Mouse (Mus musculus) olfactory bulb, adult 2 months (tissue): ENCODE measurements at regions not wholly inside any gene's neighbourhood (a gene's known extent, or its start where the extent isn't known, plus 50 kb on each side); places are given as distances from the start of the nearest gene placed in this dataset.

Experiments
- H3K27ac ChIP-seq: fragments of 200-500 bp; 2 replicates; pipeline ENCODE4 v1.5.1; 2012; ENCODE audit warnings: low read depth, low read length; ENCODE audit not compliant: insufficient read depth
- H3K4me1 ChIP-seq: fragments of 200-500 bp; 2 replicates; pipeline ENCODE4 v1.6.1; 2012; ENCODE audit warnings: low read length; ENCODE audit not compliant: control insufficient read depth, insufficient read depth
- H3K4me3 ChIP-seq: fragments of 200-500 bp; 2 replicates; pipeline ENCODE4 v1.5.1; 2012; ENCODE audit warnings: mild to moderate bottlenecking, low read depth, low read length, moderate library complexity; ENCODE audit not compliant: insufficient read depth
- CTCF ChIP-seq: fragments of 200-500 bp; IDR thresholded peaks from 2 replicates; pipeline ENCODE4 v1.5.1; 2012; ENCODE audit warnings: low read depth, mild to moderate bottlenecking, low read length, moderate library complexity; ENCODE audit not compliant: insufficient read depth
- POLR2A ChIP-seq: fragments of 200-500 bp; IDR thresholded peaks from 2 replicates; pipeline ENCODE4 v1.6.1; 2012; ENCODE audit warnings: mild to moderate bottlenecking, low read depth, low read length, moderate library complexity; ENCODE audit not compliant: insufficient read depth
- WGBS: fragments of 180-500 bp; shearing (Covaris S2); methylation state at CpG from one replicate; pipeline ENCODE4 v1.1.7; 2018; 5-methylcytosine and 5-hydroxymethylcytosine counted together

DNA sequence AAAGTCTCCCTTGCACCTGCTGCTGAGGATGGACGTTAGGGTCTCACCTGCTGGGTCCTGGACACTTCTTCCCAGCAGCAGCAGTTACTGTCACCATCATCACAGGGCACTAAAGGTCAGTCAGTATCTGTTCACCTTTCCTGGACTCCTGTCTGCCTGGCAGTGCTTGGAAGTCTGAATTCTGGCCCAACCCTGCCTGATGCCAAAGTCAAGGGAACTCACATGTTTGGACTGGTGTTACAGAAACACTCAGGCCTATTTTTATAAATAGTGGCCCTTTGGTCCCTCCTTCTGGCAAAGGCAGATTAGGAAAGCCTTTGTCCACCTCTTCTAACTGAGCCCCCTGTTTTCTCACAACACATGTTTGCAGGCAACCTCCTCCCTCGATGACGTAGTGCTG lies 126.2 kb upstream of the Adamts16 start:
- H3K4me1 ChIP-seq, result no peaks in the 10 kb centered on the region
- WGBS, result 61% methylated on average over 3 of the region's 3 CpGs
- no peak overlapping the region for H3K4me3 ChIP-seq
- no peak overlapping the region for H3K27ac ChIP-seq
- TF ChIP-seq CTCF (no peak), POLR2A (no peak)

GRCm38 (mm10) chr13:70963384-70963783 lies 121.8 kb upstream of the Adamts16 start:
- Histone ChIP-seq H3K4me3 (no peak overlapping the region), H3K4me1 (no peaks in the 10 kb centered on the region), H3K27ac (no peak overlapping the region)
- TF ChIP-seq CTCF, result no peak
- TF ChIP-seq POLR2A, result no peak
- 64% methylated on average over 2 of the region's 2 CpGs for WGBS

DNA sequence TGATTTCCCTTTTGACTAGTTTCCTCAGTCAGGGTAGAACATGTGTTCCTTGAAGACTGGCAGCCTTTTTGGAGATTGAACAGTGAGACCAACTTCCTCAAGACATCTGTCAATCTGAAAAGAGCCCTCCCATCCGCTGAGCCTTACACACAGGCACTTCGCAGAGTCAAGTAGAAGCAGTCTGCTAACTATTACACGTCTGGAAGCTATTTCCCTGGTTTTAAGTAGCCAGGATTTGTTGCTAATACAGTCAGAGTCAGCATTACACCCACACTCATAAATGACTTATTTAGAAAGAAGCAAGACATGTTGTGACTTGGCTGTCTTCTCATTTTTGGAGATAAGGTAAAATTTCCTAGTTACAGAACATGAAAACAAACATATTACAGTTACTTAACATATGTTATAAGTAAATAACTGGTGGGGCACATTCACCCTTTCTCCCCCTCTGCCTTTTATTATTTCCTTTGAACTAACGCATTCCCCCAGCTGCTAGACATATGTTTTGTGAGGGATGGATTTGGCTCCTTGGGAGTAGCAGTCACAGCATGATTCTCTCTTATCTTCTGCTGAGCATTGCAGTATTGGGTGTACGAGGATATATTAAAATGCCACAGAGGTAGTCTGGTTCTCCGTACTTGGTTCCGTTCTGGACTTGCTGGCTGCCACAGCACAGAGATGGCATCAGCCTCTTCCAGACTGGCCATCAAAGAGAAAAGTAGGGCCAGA lies 92.9 kb upstream of the Adamts16 start:
- 56% methylated on average over 7 of the region's 7 CpGs for WGBS
- H3K4me3 ChIP-seq, result no peak overlapping the region
- no peak overlapping the region for H3K27ac ChIP-seq
- no peak for TF ChIP-seq CTCF
- no peak for TF ChIP-seq POLR2A
- H3K4me1 ChIP-seq, result no peaks in the 10 kb centered on the region

DNA sequence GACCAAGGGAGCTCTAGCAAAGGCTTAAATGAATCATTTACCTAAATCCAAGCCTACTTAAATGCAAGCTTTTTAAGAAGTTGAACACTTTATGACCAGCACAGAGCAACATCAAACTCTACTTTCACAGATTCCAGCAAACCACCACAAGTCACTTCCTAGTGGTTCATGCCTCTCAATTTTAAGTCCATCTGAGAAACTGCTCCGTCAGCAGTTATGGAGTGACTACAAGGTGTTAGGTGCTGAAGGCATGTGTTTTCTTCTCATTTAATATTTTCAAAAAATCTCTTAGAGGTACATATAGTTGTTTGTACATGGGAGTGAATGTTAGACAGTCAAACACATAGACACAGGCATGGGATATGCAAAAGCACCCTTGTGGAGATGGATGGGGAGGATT lies 72.2 kb upstream of the Adamts16 start:
- Histone ChIP-seq H3K4me1 (no peaks in the 10 kb centered on the region), H3K27ac (no peak overlapping the region), H3K4me3 (no peak overlapping the region)
- TF ChIP-seq POLR2A, result no peak
- no peak for TF ChIP-seq CTCF
- WGBS, result 96% methylated on average over 1 of the region's 1 CpGs

DNA sequence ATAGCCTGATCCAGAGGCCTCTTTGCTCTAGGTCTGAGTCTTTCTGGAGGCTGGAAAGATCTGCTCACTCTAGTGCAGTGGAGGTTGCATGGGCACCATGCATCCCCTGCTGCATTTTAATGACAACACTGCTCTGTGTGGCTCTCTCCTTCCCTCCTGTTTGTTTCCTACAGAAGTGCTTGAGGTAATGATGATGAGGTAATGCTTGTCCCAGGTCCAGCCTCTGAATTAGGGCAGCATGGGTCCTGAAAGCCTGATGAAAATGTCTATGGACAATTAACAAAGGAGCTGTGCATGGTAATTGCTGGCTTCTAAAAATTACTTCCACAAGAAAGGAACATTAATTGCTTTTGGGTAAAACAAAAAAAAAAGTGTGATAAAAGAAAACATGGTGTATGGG lies 69.3 kb upstream of the Adamts16 start:
- Histone ChIP-seq H3K4me3 (no peak overlapping the region), H3K27ac (no peak overlapping the region), H3K4me1 (no peaks in the 10 kb centered on the region)
- TF ChIP-seq CTCF (no peak), POLR2A (no peak)

DNA sequence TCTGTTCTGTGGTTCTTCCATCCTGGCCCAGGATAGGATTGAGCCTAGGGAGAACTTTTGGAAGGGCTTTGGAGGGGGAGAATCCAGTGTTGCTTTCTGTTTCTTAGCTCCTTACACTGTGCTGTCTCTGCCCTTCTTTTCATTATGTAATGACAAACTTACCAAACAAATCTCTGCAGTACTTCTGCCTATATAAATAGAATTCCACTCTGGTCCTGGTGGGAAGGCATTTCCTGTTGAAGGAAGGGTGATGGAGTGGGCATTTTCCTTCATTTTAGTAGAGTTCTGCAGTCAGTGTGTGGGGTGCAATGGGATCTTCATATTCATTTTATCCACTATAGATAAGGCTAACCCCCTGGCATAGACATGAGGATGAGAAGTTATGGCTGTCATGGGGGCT lies 63.2 kb upstream of the Adamts16 start:
- no peak overlapping the region for H3K4me3 ChIP-seq
- TF ChIP-seq POLR2A, result no peak
- no peak for TF ChIP-seq CTCF
- peaks cover 2% of the 10 kb centered on the region; the same call in 1 of the 2 replicates for H3K4me1 ChIP-seq
- H3K27ac ChIP-seq, result no peak overlapping the region

DNA sequence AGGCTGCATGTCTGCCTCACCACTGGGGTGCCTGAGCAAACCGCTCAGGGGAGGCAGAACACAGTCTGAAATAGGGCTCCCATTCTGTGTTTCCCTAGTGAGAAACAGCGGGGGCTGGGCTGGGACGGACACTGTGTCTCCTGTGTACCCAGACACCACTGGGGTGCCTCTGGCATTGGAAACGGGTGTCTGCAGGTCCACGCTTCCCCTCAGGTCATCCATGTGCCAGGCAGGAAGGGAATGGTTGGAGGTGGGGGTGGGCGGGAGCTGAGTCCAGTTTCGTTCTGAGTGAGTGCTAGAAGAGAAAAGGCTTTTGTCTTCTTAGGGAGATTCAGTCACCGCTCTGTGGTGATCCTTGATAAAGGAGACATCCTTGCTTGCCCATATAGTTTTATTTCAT lies 62.2 kb upstream of the Adamts16 start:
- no peak overlapping the region for H3K4me3 ChIP-seq
- 61% methylated on average over 8 of the region's 8 CpGs for WGBS
- H3K27ac ChIP-seq, result no peak overlapping the region
- H3K4me1 ChIP-seq, result peaks cover 2% of the 10 kb centered on the region; the same call in 1 of the 2 replicates
- TF ChIP-seq CTCF (no peak), POLR2A (no peak)

- TF ChIP-seq POLR2A, result no peak
- no peak for TF ChIP-seq CTCF
- WGBS, result 84% methylated on average over 2 of the region's 2 CpGs
- Histone ChIP-seq H3K4me3 (no peak overlapping the region), H3K4me1 (peaks cover 2% of the 10 kb centered on the region; the same call in 1 of the 2 replicates), H3K27ac (no peak overlapping the region)
These were observed 61.5 kb upstream of the Adamts16 start for GRCm38 (mm10) chr13:70903150-70903549.

DNA sequence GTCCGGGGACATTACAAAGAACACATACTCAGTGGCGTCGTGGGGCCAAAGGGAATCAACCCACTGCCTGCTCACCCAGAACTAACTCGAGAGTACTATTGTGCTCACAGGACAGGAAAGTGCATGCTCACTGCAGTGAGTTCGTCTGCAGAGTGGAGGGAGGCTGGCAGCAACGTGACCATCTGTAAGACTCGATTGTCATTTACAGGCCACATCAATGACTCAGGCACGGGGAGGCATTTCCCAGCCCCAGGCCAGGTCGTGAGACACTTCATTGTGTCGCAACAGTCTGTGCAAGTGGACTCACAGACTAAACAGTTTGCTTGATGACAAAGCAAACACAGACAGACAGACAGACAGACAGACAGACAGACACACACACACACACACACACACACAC lies 61.1 kb upstream of the Adamts16 start:
- Histone ChIP-seq H3K27ac (no peak overlapping the region), H3K4me1 (peaks cover 2% of the 10 kb centered on the region; the same call in 1 of the 2 replicates), H3K4me3 (no peak overlapping the region)
- no peak for TF ChIP-seq CTCF
- no peak for TF ChIP-seq POLR2A
- 43% methylated on average over 10 of the region's 10 CpGs for WGBS
